Mouse (Mus musculus) lung, postnatal 10 days (tissue): ENCODE measurements at regions not wholly inside any gene's neighbourhood (a gene's known extent, or its start where the extent isn't known, plus 50 kb on each side); places are given as distances from the start of the nearest gene placed in this dataset.
A peak's percentile ranks its signal among the peaks of the same experiment; 100 is the strongest.

Source experiments
- DNase-seq: peaks from one replicate; pipeline ENCODE4 v3.0.0; 2021

DNA sequence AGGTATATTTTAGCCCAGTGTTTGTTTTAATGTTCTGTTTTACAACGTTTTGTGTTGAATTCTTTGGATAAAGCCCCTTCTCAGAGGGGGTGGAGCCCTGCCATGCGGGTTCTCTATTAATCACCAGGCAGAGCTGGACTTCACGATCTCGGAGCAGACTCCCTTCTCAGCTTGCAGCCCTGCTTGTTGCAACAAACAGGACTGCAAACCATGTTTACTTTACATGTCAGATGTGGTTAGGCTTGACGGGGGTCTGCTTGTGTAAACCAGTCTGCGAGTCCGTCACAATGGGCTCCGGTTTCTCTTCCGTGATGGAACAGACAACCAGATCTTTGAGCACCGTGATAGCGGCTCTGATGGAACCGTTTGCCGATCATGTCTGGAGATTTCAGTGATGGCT lies 517.6 kb downstream of the Kcnj2 start:
- DNase-seq, result no peak

DNA sequence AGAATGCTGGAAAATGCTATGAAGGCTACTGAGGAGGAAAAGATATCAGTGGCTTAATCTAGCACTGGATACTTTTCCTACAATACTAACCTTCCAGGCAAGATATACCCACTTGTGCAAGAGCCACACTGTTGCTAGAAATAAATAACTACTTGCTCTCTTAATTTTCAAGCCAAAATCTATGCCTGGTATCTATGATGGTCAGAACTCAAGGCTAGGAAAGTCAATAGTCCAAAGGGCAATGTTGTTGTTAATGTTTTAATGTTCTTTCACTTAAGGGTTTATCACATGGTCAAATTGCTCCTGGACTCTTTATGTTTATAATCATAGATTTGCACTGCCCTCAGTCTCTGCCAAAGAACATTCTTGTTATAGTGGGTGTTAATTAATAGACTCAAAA lies 533.5 kb downstream of the Kcnj2 start:
- no peak for DNase-seq

DNA sequence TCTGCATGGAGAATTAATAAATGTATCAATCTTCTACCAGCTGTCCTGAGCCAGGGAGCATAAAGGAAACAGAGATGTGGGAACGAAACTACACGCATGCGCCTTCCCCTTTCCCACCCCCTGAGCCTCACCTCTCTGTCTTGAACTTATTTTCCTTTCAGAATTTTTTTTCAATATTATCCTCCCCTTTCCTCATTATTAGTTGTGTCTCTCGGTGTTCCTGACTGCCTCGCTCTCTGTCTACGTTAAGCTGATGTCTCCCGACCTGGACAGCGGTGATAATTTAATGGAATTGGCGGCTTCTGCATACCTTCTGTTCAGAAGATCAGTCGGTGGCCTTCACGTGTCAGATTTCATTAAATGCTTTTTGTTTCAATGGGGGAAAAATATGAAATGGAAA lies 539.2 kb downstream of the Kcnj2 start:
- DNase-seq, result no peak

DNA sequence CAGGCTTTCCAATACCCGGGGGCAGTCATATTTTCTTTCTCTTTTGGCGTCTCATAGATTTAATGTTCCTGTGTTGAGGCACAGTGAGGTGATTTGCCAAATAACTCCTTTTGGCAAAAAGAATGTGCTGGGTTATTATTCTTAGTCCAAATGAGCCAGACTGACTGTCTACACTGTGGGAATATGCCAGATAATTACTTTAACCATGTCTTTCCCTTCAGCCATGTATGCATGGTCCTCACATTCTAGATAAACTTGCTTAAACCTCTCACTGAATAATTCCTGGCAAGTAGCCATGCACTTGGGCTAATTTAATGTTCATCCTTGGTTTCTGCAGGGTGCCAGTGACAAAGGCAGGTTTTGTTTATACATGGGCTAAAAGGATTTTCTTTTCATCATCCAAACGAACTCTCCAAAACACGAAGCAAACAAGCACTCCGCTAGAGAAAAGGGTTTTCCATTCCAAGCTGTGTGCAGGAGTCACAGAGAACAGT lies 544.6 kb downstream of the Kcnj2 start:
- DNase-seq, result no peak

DNA sequence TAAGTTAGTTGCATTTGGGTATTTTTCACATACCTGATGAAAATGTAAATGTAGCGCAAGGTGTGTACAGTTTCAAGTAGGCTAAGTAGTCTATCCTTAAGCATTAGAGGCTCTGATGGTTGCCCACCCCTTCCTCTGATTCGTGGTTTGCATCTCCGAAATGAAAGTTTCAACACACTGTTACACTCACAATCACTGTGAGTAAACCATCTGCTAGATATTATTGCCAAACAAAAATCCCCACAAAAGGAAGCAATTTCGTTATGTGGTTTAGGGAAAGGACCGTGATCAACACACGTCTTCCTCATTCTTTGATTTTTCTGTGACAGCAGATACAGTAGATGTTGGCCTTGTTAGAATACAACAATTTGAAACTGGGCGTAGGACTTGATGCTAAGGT lies 577.6 kb downstream of the Kcnj2 start:
- no peak for DNase-seq

DNA sequence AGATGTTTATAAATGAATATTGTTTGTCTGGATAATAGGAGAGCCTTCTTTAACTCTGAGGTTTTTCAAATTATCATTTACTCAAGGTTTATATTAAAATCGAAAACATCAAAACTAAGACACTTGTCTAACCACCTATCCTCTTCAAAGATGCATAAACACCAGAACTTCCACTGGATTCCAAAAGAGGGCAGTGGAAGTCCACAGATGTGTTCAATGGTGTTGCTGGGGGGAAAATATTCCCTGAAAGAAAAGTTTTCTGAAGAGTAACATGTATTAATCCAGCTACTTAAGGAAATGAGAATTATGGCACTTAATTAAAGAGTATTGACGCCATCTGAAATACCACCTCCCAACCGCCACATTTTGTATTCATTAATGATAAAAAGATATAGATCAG lies 586.9 kb downstream of the Kcnj2 start:
- DNase-seq, result peak; percentile 21

DNA sequence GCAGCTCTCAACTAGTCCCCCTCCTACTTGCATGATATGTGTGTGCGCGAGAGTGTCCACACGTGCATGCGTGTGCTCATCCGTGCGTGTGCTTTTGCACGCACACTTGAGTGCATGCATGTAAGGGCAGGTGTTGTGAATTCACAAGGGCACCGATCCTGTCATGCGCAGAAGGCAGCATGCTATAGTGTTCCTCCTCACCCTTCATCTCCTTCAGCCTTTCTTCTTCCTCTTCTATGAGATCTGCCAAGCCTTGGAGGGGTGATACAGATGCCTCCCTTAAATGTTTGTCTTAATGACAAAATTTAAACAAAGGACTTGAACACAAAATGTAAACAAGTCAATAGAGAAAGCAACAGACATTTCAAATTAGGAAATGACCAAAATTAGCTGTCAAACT lies 591.8 kb downstream of the Kcnj2 start:
- no peak for DNase-seq

DNA sequence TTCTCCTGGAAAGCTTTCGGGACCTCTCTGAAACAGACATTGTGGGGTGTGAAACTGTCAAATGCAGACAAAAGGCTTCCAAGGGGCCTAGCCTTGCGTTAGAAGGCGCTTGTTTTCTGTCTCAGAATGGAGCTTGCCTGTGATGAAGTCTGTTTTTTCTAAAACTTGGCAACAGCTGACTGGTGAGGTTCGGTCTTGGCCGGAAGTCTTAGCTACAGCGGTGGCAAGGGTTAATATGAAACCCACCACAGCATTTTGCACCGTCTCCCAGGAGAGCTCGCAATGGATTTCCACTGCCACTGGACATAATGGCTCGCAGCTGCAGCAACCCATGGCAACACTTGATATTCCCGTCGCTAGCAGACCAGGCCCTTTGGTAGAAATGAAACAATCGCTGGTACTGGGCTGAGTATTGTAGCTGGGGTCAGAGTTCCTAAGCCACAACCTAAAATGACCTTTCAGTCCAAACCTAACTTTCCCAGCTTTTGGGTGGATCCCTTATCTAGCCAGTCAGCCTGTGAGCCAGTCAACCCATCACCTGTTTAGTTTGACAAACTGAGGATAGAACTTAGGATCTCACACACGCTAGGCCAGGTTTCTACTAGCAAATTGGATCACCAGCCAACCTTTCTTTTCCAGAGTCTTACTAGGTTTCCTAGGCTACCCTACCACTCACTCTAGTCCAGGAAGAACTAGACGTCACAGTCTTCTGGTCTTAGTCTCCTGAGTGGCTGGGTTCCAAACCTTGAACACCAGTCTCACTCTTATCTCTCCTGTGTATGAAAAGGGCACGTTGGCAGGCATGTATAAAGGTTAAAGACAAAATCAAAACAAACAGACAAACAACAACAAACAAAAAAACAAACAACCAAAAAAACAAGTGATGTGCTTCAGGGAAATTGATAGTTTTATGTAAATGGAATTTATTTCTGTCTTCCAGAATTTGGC lies 592.7 kb downstream of the Kcnj2 start:
- no peak for DNase-seq

DNA sequence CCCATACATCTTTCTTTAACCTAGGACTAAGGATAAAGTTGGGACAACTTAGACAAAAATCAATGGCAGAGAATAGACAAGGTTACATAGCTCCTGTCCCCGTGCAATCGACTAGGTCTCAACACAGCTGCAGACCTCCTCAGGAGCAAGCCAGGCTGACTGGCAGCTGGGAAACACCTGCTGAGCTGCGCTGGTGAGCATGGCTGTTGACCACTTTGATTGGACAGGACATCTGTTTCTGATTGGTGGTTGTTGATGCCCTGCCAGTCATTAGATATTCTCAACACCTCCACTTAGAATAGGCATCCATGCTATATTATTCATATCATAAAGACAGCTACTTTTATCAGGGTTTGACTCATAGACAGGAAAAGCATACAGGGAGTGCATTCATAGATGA lies 597.3 kb downstream of the Kcnj2 start:
- DNase-seq, result no peak

DNA sequence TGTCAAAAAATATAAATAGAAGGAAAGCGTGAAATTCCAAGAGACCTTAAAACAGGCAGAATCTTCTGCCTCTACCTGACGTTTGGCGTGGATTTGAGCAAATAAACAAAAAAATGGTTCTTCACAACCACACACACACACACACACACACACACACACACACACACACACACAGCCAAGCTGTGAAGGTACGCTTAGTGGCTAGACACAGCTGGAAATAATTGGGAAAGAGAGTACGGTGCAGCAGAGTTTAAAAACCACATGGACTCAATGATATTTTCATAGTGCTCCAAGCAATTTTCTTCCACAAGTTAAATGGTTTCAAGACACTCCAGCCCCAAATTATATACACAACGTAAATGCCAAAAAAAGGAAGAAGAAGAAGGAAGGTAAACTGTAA lies 600.4 kb downstream of the Kcnj2 start:
- DNase-seq, result no peak

DNA sequence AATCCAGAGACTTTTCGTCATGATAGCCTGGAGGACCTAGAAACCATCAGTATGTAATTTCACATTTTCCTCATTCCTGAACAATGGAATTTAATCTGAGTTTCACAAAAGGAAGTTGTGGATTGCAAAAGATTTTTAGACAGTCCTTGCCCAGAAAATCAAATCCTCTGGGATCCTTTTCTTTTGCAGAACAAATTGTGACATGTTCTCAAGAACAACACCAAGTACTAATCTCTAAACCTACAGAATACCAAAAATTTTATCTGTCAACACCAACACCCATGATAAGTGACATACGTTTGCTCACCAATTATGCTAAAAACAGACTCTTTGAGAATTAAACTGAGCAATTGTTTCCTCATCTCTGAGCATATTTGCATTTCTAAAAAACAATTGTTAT lies 605.9 kb downstream of the Kcnj2 start:
- DNase-seq, result no peak

DNA sequence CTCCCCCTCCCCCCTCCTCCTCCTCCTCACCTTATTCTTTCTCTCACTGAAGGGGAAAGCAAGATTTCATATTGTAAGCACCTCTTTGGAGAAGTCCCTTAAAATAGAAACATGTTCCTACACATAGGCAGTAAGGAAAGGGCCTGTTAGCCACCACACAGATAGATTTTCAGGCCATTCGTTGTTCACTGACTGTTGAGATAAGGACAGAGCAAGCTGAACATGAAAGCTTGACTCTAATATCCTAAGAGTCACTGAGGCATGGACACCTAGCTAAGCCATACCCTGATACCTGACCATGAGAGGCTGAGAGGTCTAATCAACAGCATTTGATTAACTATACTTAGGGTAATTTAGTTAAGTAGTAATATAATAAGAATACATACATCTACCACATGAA lies 609.7 kb downstream of the Kcnj2 start:
- no peak for DNase-seq

DNA sequence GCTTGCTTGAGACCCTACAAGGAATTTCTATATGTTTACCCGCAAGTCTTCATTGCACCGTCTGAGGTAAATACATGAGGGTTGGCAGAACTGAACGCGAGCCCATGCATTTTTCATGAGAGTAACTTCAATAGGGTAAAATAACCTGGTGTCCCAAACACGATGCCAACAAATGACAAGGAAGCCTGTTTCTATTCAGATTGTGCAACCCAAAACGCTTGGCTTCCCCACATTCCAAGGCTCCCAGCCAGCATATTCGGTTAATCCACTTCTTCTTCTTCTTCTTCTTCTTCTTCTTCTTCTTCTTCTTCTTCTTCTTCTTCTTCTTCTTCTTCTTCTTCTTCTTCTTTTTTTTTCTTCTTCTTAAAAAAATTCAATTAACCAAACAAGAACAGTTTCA lies 616.4 kb downstream of the Kcnj2 start:
- DNase-seq, result no peak

DNA sequence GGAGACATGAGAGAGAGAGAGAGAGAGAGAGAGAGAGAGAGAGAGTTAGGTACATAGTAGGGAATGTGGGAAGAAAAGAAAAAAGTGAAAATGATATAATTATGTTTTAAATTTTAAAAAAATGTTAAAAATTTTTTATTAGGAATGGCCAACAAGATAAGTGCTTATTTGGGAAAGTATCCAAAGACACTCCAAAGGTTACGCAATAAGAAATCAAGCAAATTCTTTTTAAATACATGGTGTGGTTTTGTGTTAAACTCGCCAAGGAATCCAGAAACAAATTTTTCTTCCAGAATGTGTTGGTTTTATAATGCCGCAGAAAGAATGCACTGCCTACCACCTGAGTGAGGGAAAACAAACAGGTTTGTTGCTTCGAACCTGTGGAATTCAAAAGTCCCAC lies 617.9 kb downstream of the Kcnj2 start:
- no peak for DNase-seq

DNA sequence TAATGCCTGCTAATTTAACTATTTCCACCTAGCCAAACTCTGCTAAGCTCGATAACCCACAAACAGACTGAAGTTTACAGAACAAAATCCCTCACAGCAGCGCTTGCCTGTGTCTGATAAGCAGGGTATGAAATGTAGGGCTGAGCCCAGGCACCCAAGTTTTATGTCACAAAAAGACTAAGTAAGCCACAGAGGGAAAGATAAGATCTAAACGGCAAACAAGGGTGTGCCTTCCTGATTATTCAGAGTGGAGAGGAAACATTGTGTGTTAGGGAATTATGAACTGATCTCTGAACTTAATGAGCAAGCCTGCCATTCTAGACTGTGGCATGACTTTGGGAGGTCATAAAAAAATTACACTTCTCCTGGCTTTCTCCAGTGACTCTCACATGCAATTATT lies 621.8 kb downstream of the Kcnj2 start:
- DNase-seq, result no peak

DNA sequence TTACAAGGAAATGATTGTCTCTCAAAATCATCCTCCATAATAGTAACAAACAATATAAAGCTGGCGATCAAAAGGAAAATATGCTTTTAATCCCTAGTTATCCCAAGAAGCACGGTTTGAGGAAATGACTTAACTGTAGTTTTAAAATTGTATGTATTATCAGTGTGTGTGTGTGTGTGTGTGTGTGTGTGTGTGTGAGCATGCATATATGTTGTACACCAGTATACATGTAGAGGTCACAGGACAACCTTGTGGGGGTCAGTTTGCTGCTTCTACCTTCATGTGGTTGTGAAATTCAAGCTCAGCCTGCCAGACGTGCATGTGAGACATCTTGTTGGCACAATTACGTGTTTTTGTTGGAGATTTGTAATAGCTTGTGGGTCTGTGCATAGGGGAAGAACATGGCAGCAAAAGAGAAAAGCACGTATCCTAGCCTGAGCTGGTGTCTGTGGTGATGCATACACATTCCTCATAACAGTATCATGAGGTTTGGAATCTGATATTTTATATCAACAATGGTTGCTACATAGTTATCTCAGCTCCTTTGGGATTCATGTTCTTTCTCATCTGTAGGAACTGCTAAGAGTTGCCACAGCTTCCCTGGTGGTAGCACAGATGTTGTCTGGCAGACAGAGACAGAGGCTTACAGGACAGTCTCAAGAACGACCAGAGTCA lies 622.4 kb downstream of the Kcnj2 start:
- DNase-seq, result no peak

DNA sequence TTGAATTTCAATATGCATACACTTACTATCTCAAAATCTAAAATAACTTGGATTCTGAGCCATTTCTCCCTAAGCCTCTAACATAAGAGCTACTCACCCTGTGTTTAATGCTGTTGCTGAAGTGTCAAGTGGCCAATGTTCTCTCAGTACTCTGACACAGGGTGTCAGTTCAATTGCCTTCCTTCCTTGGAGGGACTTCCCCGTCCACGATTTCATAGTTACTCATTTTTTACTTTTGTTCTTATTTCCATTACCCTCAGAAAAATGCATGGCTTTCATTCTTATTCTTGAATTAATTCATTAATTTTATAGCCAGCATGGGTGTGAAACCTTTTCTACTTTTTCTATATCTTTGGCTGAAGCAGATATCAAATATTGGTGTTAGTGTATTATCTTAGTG lies 623.9 kb downstream of the Kcnj2 start:
- no peak for DNase-seq

DNA sequence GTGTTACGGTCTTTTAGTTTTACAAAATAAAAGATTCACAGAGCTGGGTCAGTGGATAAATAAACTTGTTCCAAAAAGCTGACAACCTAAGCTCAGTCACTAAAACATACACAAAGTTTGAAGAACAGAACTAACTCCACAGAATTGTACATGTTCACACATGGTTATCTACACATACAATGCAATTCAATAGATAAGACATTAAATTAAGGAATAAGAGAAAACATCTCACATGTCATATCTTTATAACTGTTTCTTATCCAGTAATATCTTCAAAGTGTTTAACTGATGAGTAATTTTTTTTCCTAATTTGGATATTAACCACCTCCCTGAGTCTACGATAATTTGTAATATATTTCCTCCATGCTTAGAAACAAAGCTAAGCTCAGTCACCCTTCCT lies 625.5 kb downstream of the Kcnj2 start:
- no peak for DNase-seq

DNA sequence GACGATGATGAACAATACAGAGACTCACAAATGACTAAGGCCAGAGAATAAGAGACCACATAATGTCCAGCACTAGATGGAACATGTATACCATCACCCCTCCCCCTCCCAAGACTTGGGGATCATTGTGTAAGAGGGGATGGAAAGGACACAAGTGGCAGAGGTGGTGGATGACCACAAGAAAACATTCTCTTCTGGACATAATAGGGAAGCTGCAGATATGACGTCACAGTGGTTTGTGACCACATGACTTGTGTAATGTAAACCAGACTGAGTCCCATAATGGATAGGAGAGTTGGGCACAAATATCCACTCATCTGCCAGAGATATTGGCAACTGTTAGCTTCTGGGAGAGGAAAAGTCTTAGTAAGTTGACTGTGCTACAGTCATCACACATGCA lies 630.7 kb downstream of the Kcnj2 start:
- DNase-seq, result no peak

DNA sequence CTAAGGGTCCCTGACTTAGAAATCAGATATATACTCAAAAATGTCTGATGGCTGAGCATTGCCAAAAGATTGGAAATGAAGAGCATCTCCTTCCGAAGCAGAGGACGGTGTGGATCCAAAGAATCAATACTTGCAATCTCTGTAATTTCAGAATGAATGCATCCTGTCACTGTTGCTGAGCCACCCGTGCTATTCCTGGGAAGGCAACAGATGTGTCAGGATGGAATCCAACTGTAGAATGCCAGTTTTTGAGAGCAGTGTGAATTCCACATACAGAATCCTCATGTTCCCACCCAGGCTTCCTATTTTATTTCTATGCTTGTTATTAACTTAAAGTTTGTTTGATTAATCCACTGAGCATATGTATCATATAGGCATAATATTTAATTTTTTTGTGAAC lies 633.9 kb downstream of the Kcnj2 start:
- DNase-seq, result no peak

DNA sequence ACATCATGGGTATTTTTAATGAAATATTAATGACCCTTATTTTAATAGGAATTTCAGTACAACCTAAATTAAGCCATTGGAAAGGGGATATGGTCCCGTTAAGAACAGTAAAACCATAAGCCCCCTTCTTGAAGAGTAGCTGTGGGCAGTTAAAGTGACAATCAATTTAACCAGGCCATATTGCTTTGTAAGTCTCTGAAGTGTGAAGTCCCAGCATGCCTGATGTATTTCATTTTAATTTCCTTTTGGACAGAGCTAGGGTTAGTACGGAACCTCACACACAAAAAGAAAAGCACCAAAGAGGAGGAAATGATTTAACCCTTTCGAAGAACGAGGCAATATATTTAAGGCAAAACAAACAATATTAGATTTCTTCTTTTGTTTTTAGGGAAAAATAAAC lies 640.9 kb downstream of the Kcnj2 start:
- no peak for DNase-seq

DNA sequence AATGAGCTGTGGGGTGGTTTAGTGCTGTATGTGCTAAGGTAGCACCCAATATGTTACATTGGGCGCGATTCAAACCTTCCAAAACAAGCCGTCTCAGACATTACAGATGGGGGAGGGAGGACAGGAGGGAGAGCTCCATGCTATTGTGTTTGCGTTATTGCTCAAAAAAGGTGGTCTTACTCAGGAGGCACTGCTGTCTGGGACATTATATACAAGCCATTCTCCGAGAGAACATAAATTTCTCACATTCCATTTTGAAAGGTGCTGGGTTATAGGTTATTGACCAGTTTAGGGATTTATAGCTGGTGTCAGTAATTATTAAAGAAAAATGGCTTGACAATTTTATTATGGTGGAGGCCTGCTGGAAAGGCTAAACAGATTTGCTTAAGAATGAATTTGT lies 649.4 kb downstream of the Kcnj2 start:
- DNase-seq, result no peak

DNA sequence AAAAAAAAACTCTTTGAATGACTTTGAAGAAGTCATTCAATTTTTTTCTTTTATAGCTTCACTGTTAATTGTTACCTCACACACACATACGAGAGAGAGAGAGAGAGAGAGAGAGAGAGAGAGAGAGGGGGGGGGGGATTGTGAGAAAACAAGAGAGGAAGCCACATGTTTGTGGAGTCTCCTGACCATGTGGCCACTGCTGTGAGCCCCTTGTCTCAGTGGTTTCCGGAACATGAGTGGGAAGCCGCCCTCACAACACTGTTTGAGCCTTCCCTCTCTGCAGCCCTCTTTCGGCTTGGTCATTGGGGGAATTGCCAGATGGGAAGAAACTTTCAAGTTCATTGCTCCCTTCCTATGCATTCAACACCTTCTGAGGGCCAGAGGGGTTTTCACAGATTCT lies 656.3 kb downstream of the Kcnj2 start:
- no peak for DNase-seq

DNA sequence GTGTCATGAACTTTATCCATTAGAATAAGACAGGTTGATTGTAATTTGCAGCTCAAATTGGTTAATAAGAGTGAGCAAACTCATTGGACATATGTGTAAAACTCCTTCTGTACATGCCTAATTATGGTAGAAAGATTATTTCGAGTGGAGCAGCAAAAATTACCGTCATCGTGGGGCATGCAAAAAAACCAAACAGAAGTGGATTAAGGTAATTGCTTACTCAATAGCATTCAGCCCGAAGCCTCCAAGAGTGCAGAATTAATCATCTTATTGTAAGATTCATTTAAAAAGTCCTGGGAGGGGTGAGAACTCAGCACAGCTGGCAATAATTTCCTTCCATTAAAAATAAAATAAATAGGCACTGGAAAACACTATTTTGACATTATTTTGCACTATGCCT lies 662.2 kb downstream of the Kcnj2 start:
- DNase-seq, result no peak

DNA sequence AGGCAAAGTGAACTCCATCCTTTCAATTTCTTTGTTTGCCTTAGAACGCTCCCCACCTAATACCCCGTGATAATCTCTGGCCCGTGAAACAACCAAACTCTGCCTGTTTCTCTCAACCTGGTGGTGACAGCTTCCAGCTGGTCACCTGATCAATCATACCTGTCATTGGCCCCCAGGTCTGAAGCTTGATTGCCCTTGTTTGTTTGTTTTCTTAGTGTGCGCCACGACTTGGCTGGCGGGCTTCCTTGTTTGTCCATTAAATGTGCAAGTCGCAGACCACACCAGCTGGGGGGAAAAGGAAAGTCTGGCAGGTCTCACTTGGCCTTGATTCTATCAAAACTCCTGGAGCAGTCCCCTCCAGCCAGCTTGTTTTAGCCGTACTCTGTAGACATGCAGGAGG lies 666.1 kb downstream of the Kcnj2 start:
- DNase-seq, result no peak
